Comparison of ENCODE assay signal across 15 mouse cellular contexts in genomic region chr10:95035371-95035770, GRCm38 (mm10).
DNase-seq lines count a peak whose midpoint lies in the region; ATAC-seq and TF ChIP-seq lines count a peak whose summit lies in the region.
"Had no signal": no experiment of that assay in that cellular context is flagged by ENCODE, and none has a peak within 500 bp of the region (broad histone marks: within the 10 kb centered on the region; RNA-seq: fewer than 3 reads in every experiment).

No protein-coding gene starts in this region.

- peak; percentile 94 for DNase-seq in forebrain, embryonic 14.5 days (ENCODE audit: low spot score)
- DNase-seq in forebrain, embryonic 10.5 days (ENCODE audit: extremely low spot score, low spot score), result no peak
- DNase-seq in lung, postnatal 0 days (ENCODE audit: low spot score), result peak; percentile 45
- no peak for DNase-seq in lung, adult 18-20 months
- peak; percentile 50 to 64 for DNase-seq in layer of hippocampus, adult 8-10 months (ENCODE audit: low spot score in 2 of 2)
- peak; percentile 32 for DNase-seq in right cerebral cortex, postnatal 4 days
- no peak for DNase-seq in kidney, postnatal 36 days
- DNase-seq in heart, adult 18-20 months, result no peak
- DNase-seq: adrenal gland, postnatal 10 days; cerebellum, adult 8-10 months; heart, postnatal 4 days; thymus, adult 2 months had no signal

- H3K4me3 ChIP-seq in forebrain, embryonic 14.5 days (ENCODE audit: low read depth, low read length), result no peak overlapping the region
- no peak overlapping the region for H3K4me3 ChIP-seq in forebrain, embryonic 10.5 days
- no peak overlapping the region for H3K4me3 ChIP-seq in lung, postnatal 0 days (ENCODE audit: low read depth, low read length)
- H3K4me3 ChIP-seq: embryonic facial prominence, embryonic 15.5 days; neural tube, embryonic 13.5 days had no signal

- TF ChIP-seq CTCF in lung, postnatal 0 days (IDR thresholded peaks at IDR 0.05), result no peak

- no peaks in the 10 kb centered on the region for H3K36me3 ChIP-seq in forebrain, embryonic 14.5 days (ENCODE audit: control insufficient read depth, insufficient read depth, low read length)
- no peaks in the 10 kb centered on the region for H3K36me3 ChIP-seq in forebrain, embryonic 10.5 days (replicated peaks)
- no peaks in the 10 kb centered on the region for H3K36me3 ChIP-seq in lung, postnatal 0 days (ENCODE audit: insufficient read depth, low read length)
- H3K36me3 ChIP-seq: embryonic facial prominence, embryonic 15.5 days; neural tube, embryonic 13.5 days had no signal

- no peaks in the 10 kb centered on the region for H3K9me3 ChIP-seq in forebrain, embryonic 14.5 days (replicated peaks; ENCODE audit: control insufficient read depth, low read length)
- no peaks in the 10 kb centered on the region for H3K9me3 ChIP-seq in forebrain, embryonic 10.5 days
- H3K9me3 ChIP-seq in lung, postnatal 0 days (ENCODE audit: low read length), result no peaks in the 10 kb centered on the region
- H3K9me3 ChIP-seq: embryonic facial prominence, embryonic 15.5 days; neural tube, embryonic 13.5 days had no signal

- no peak overlapping the region for H3K27ac ChIP-seq in forebrain, embryonic 14.5 days (ENCODE audit: low read depth, low read length)
- H3K27ac ChIP-seq in forebrain, embryonic 10.5 days, result no peak overlapping the region
- H3K27ac ChIP-seq in lung, postnatal 0 days (ENCODE audit: low read length), result no peak overlapping the region
- H3K27ac ChIP-seq: embryonic facial prominence, embryonic 15.5 days; kidney, postnatal 0 days; neural tube, embryonic 13.5 days had no signal

- H3K4me2 ChIP-seq in forebrain, embryonic 14.5 days (ENCODE audit: low read length), result no peak overlapping the region
- H3K4me2 ChIP-seq in lung, postnatal 0 days (replicated peaks; ENCODE audit: low read depth, low read length), result no peak overlapping the region
- H3K4me2 ChIP-seq: embryonic facial prominence, embryonic 15.5 days; neural tube, embryonic 13.5 days had no signal

- H3K9ac ChIP-seq in forebrain, embryonic 14.5 days (ENCODE audit: low read length), result no peak overlapping the region
- H3K9ac ChIP-seq in lung, postnatal 0 days (replicated peaks; ENCODE audit: low read depth), result no peak overlapping the region
- H3K9ac ChIP-seq: embryonic facial prominence, embryonic 15.5 days; neural tube, embryonic 13.5 days had no signal

- 29% methylated on average over 3 of the region's 3 CpGs for WGBS in forebrain, embryonic 14.5 days
- 90% methylated on average over 3 of the region's 3 CpGs for WGBS in forebrain, embryonic 10.5 days
- 62% methylated on average over 3 of the region's 3 CpGs for whole genome bisulfite sequencing in lung, postnatal 0 days

- peak; percentile 89 for ATAC-seq in forebrain, embryonic 14.5 days
- ATAC-seq in lung, postnatal 0 days, result no peak

- no peaks in the 10 kb centered on the region for H3K27me3 ChIP-seq in forebrain, embryonic 14.5 days (replicated peaks; ENCODE audit: control insufficient read depth, insufficient read depth, low read length)
- no peaks in the 10 kb centered on the region for H3K27me3 ChIP-seq in forebrain, embryonic 10.5 days (ENCODE audit: poor library complexity, severe bottlenecking)
- no peaks in the 10 kb centered on the region for H3K27me3 ChIP-seq in lung, postnatal 0 days (replicated peaks; ENCODE audit: insufficient read depth, low read length)
- H3K27me3 ChIP-seq: embryonic facial prominence, embryonic 15.5 days; neural tube, embryonic 13.5 days had no signal

- no peak for TF ChIP-seq EP300 in lung, postnatal 0 days (IDR thresholded peaks at IDR 0.05)

- peaks cover 25% of the 10 kb centered on the region for H3K4me1 ChIP-seq in forebrain, embryonic 14.5 days (ENCODE audit: control insufficient read depth, insufficient read depth, low read length)
- no peaks in the 10 kb centered on the region for H3K4me1 ChIP-seq in forebrain, embryonic 10.5 days
- H3K4me1 ChIP-seq in lung, postnatal 0 days (ENCODE audit: insufficient read depth, low read depth, low read length), result no peaks in the 10 kb centered on the region

Comparison
In these comparisons a context has a peak if more than half of its experiments do, and no peak if none do; other contexts are left out.
1. DNase-seq: peak in forebrain, embryonic 14.5 days (single experiment), lung, postnatal 0 days (single experiment), layer of hippocampus, adult 8-10 months (2 of 2) and right cerebral cortex, postnatal 4 days (single experiment); none in forebrain, embryonic 10.5 days (single experiment), lung, adult 18-20 months (0 of 2), kidney, postnatal 36 days (0 of 2) and heart, adult 18-20 months (0 of 2).